Mouse (Mus musculus): Measurements from ENCODE around the gene Elmo1.
A peak's percentile ranks its signal among the peaks of the same experiment; 100 is the strongest.

Elmo1 gene

GRCm38 (mm10) chr13:20385423-20385822 lies 295.0 kb downstream of the Elmo1 start:
- no peak for DNase-seq (ENCODE audit: low spot score)

GRCm38 (mm10) chr13:20386462-20387141 lies 296.2 kb downstream of the Elmo1 start:
- DNase-seq (ENCODE audit: low spot score): peak; percentile 57

GRCm38 (mm10) chr13:20392824-20393598 lies 302.6 kb downstream of the Elmo1 start:
- DNase-seq (ENCODE audit: low spot score): no peak

GRCm38 (mm10) chr13:20397744-20398143 lies 307.3 kb downstream of the Elmo1 start:
- DNase-seq (ENCODE audit: low spot score): no peak

GRCm38 (mm10) chr13:20398311-20398710 lies 307.9 kb downstream of the Elmo1 start:
- peak; percentile 40 for DNase-seq (ENCODE audit: low spot score)

GRCm38 (mm10) chr13:20404530-20404929 lies 314.1 kb downstream of the Elmo1 start:
- no peak for DNase-seq (ENCODE audit: low spot score)

- DNase-seq (ENCODE audit: low spot score): no peak
Observed at GRCm38 (mm10) chr13:20406470-20407213, 316.2 kb downstream of the Elmo1 start.

GRCm38 (mm10) chr13:20410306-20411101 lies 320.1 kb downstream of the Elmo1 start:
- DNase-seq (ENCODE audit: low spot score): no peak

- no peak for DNase-seq (ENCODE audit: low spot score)
Observed at GRCm38 (mm10) chr13:20416691-20417660, 326.6 kb downstream of the Elmo1 start.

- DNase-seq (ENCODE audit: low spot score): no peak
Observed at GRCm38 (mm10) chr13:20430998-20431397, 340.6 kb downstream of the Elmo1 start.

GRCm38 (mm10) chr13:20433221-20433858 lies 342.9 kb downstream of the Elmo1 start:
- DNase-seq (ENCODE audit: low spot score): peak; percentile 13

- no peak for DNase-seq (ENCODE audit: low spot score)
Observed at GRCm38 (mm10) chr13:20434071-20434470, 343.7 kb downstream of the Elmo1 start.

- DNase-seq (ENCODE audit: low spot score): no peak
Observed at GRCm38 (mm10) chr13:20439488-20439887, 349.1 kb downstream of the Elmo1 start.

GRCm38 (mm10) chr13:20450831-20451353 lies 360.5 kb downstream of the Elmo1 start:
- DNase-seq (ENCODE audit: low spot score): no peak

GRCm38 (mm10) chr13:20454357-20454756 lies 364.0 kb downstream of the Elmo1 start:
- DNase-seq (ENCODE audit: low spot score): no peak

- no peak for DNase-seq (ENCODE audit: low spot score)
Observed at GRCm38 (mm10) chr13:20460096-20460495, 369.7 kb downstream of the Elmo1 start.

- DNase-seq (ENCODE audit: low spot score): no peak
Observed at GRCm38 (mm10) chr13:20461616-20462015, 371.2 kb downstream of the Elmo1 start.

- DNase-seq (ENCODE audit: low spot score): no peak
Observed at GRCm38 (mm10) chr13:20464161-20464560, 373.8 kb downstream of the Elmo1 start.

GRCm38 (mm10) chr13:20467381-20467780 lies 377.0 kb downstream of the Elmo1 start:
- no peak for DNase-seq (ENCODE audit: low spot score)

- no peak for DNase-seq (ENCODE audit: low spot score)
Observed at GRCm38 (mm10) chr13:20471732-20472131, 381.3 kb downstream of the Elmo1 start.
